Mouse (Mus musculus): ENCODE results near the gene Exog.

The Exog gene

GRCm38 (mm10) chr9:119438498-119439000, 6.2 kb upstream of the Exog start:
- in situ Hi-C loops (cut with MboI; ENCODE audit: low pct_unique_long_range_greater_than_20kb in 1 of 2, low sequenced_read_pairs in 2 of 2, unreplicated experiment in 1 of 2): no loop called here

- in situ Hi-C loops (cut with MboI; ENCODE audit: low pct_unique_long_range_greater_than_20kb in 1 of 2, low sequenced_read_pairs in 2 of 2, unreplicated experiment in 1 of 2): no loop called here
Observed at GRCm38 (mm10) chr9:119445737-119446136, 994 bp downstream of the Exog start.

GRCm38 (mm10) chr9:119455967-119456366, 11.2 kb downstream of the Exog start:
- in situ Hi-C loops (cut with MboI; ENCODE audit: low pct_unique_long_range_greater_than_20kb in 1 of 2, low sequenced_read_pairs in 2 of 2, unreplicated experiment in 1 of 2): no loop called here

- in situ Hi-C loops (cut with MboI; ENCODE audit: low pct_unique_long_range_greater_than_20kb in 1 of 2, low sequenced_read_pairs in 2 of 2, unreplicated experiment in 1 of 2): no loop called here
Observed at GRCm38 (mm10) chr9:119457122-119457521, 12.4 kb downstream of the Exog start.

- in situ Hi-C loops (cut with MboI; ENCODE audit: low pct_unique_long_range_greater_than_20kb in 1 of 2, low sequenced_read_pairs in 2 of 2, unreplicated experiment in 1 of 2): loop anchor here in 1 of 2 experiments (10.0 kb wide), 1 partner anchor 114 kb away; the partner anchor contains the start of gene Scn5a
Observed at GRCm38 (mm10) chr9:119460410-119460809, 15.7 kb downstream of the Exog start.

GRCm38 (mm10) chr9:119465056-119465455, 20.3 kb downstream of the Exog start:
- in situ Hi-C loops (cut with MboI; ENCODE audit: low pct_unique_long_range_greater_than_20kb in 1 of 2, low sequenced_read_pairs in 2 of 2, unreplicated experiment in 1 of 2): loop anchor here in 1 of 2 experiments (10.0 kb wide), 1 partner anchor 110 kb away; the partner anchor contains the start of gene Scn5a

GRCm38 (mm10) chr9:119465595-119465994, 20.9 kb downstream of the Exog start:
- in situ Hi-C loops (cut with MboI; ENCODE audit: low pct_unique_long_range_greater_than_20kb in 1 of 2, low sequenced_read_pairs in 2 of 2, unreplicated experiment in 1 of 2): loop anchor here in 1 of 2 experiments (10.0 kb wide), 1 partner anchor 109 kb away; the partner anchor contains the start of gene Scn5a

GRCm38 (mm10) chr9:119469691-119470353, 25.1 kb downstream of the Exog start:
- in situ Hi-C loops (cut with MboI; ENCODE audit: low pct_unique_long_range_greater_than_20kb in 1 of 2, low sequenced_read_pairs in 2 of 2, unreplicated experiment in 1 of 2): loop anchor here in 1 of 2 experiments (10.0 kb wide), 1 partner anchor 105 kb away; the partner anchor contains the start of gene Scn5a

GRCm38 (mm10) chr9:119472412-119472918, 27.7 kb downstream of the Exog start:
- in situ Hi-C loops (cut with MboI; ENCODE audit: low pct_unique_long_range_greater_than_20kb in 1 of 2, low sequenced_read_pairs in 2 of 2, unreplicated experiment in 1 of 2): no loop called here

- in situ Hi-C loops (cut with MboI; ENCODE audit: low pct_unique_long_range_greater_than_20kb in 1 of 2, low sequenced_read_pairs in 2 of 2, unreplicated experiment in 1 of 2): no loop called here
Observed at GRCm38 (mm10) chr9:119473011-119473410, 28.3 kb downstream of the Exog start.

GRCm38 (mm10) chr9:119473608-119474164, 28.9 kb downstream of the Exog start:
- in situ Hi-C loops (cut with MboI; ENCODE audit: low pct_unique_long_range_greater_than_20kb in 1 of 2, low sequenced_read_pairs in 2 of 2, unreplicated experiment in 1 of 2): no loop called here

GRCm38 (mm10) chr9:119474717-119475611, 30.2 kb downstream of the Exog start:
- in situ Hi-C loops (cut with MboI; ENCODE audit: low pct_unique_long_range_greater_than_20kb in 1 of 2, low sequenced_read_pairs in 2 of 2, unreplicated experiment in 1 of 2): no loop called here

- in situ Hi-C loops (cut with MboI; ENCODE audit: low pct_unique_long_range_greater_than_20kb in 1 of 2, low sequenced_read_pairs in 2 of 2, unreplicated experiment in 1 of 2): no loop called here
Observed at GRCm38 (mm10) chr9:119477754-119478153, 33.0 kb downstream of the Exog start.

GRCm38 (mm10) chr9:119478345-119478744, 33.6 kb downstream of the Exog start:
- in situ Hi-C loops (cut with MboI; ENCODE audit: low pct_unique_long_range_greater_than_20kb in 1 of 2, low sequenced_read_pairs in 2 of 2, unreplicated experiment in 1 of 2): no loop called here

- in situ Hi-C loops (cut with MboI; ENCODE audit: low pct_unique_long_range_greater_than_20kb in 1 of 2, low sequenced_read_pairs in 2 of 2, unreplicated experiment in 1 of 2): no loop called here
Observed at GRCm38 (mm10) chr9:119479297-119479696, 34.6 kb downstream of the Exog start.

GRCm38 (mm10) chr9:119481612-119482011, 36.9 kb downstream of the Exog start:
- in situ Hi-C loops (cut with MboI; ENCODE audit: low pct_unique_long_range_greater_than_20kb in 1 of 2, low sequenced_read_pairs in 2 of 2, unreplicated experiment in 1 of 2): no loop called here

GRCm38 (mm10) chr9:119483554-119484353, 39.0 kb downstream of the Exog start:
- in situ Hi-C loops (cut with MboI; ENCODE audit: low pct_unique_long_range_greater_than_20kb in 1 of 2, low sequenced_read_pairs in 2 of 2, unreplicated experiment in 1 of 2): no loop called here

- in situ Hi-C loops (cut with MboI; ENCODE audit: low pct_unique_long_range_greater_than_20kb in 1 of 2, low sequenced_read_pairs in 2 of 2, unreplicated experiment in 1 of 2): no loop called here
Observed at GRCm38 (mm10) chr9:119484420-119484819, 39.7 kb downstream of the Exog start.
